Mouse (Mus musculus): ENCODE results near the gene Tlx1. TPM values are rescaled to one million over a fixed set of nuclear protein-coding genes. Genes with fewer than 3 reads are reported as not detected.

The Tlx1 gene
- 0.05 TPM in 1 of 2 replicates, not detected in the other for polyA plus RNA-seq (2012; rRNA removed)

DNA sequence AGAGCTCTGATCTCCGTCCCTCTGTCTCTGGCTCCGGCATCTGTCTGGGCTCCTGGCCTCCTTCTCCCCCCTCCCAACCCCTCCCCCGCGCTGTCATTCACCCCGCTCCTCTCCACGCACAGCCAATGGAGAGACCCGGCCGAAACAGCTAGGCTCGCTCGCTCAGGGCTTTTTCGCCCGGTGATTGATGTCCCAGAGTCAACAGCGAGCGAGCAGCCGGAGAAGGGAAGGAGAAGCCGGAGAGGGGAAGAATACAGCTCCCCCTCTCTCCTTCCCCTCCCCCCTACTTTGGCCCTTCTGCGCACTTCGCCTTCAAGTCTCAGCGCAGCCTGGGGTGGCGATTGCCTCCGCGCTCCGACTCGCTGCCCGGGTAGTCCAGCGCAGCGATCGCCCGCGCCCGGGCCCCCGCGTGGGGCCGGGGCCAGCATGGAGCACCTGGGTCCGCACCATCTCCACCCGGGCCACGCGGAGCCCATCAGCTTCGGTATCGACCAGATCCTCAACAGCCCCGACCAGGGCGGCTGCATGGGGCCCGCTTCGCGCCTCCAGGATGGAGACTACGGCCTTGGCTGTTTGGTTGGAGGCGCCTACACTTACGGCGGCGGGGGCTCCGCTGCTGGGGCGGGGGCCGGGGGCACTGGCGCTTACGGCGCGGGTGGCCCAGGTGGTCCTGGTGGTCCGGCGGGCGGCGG, at the start of gene Tlx1:
Tlx1 (plus strand) TSS at position 191 of the 692 bp plus-strand sequence.

Other genes starting within 250 kb of the Tlx1 start
- gene Slf2, start 219.5 kb upstream of the Tlx1 start, polyA plus RNA-seq (2012; rRNA removed) = 9.6 and 10.8 TPM in 2 replicates
- 20.1 and 24.8 TPM in 2 replicates for gene Sema4g, start 161.6 kb upstream of the Tlx1 start, polyA plus RNA-seq (2012; rRNA removed)
- gene Twnk, start 145.0 kb upstream of the Tlx1 start, polyA plus RNA-seq (2012; rRNA removed) = 7.4 and 7.7 TPM in 2 replicates
- 25.5 and 27.2 TPM in 2 replicates for gene Mrpl43, start 144.2 kb upstream of the Tlx1 start, polyA plus RNA-seq (2012; rRNA removed)
- 4.5 and 4.6 TPM in 2 replicates for gene Lzts2, start 136.3 kb upstream of the Tlx1 start, polyA plus RNA-seq (2012; rRNA removed)
- 0.02 and 0.03 TPM in 2 replicates for gene Pdzd7, start 105.0 kb upstream of the Tlx1 start, polyA plus RNA-seq (2012; rRNA removed)
- 2.1 TPM in 2 replicates for gene Sfxn3, start 103.2 kb upstream of the Tlx1 start, polyA plus RNA-seq (2012; rRNA removed)
- gene Kazald1, start 75.4 kb upstream of the Tlx1 start, polyA plus RNA-seq (2012; rRNA removed) = 0.14 and 0.20 TPM in 2 replicates
- gene Lbx1, start 85.1 kb downstream of the Tlx1 start, polyA plus RNA-seq (2012; rRNA removed) = 0.03 TPM in 1 of 2 replicates, not detected in the other
- 28.3 and 31.1 TPM in 2 replicates for gene Btrc, start 213.1 kb downstream of the Tlx1 start, polyA plus RNA-seq (2012; rRNA removed)